In genomic region chr10:77455251-77456010, GRCm38 (mm10) we compare ENCODE assay signal across 15 mouse cellular contexts. TPM values are rescaled to one million over a fixed set of nuclear protein-coding genes. Genes with fewer than 3 reads are reported as not detected.
DNase-seq lines count a peak whose midpoint lies in the region; ATAC-seq and TF ChIP-seq lines count a peak whose summit lies in the region.
"Had no signal": no experiment of that assay in that cellular context is flagged by ENCODE, and none has a peak within 500 bp of the region (broad histone marks: within the 10 kb centered on the region; RNA-seq: fewer than 3 reads in every experiment).

No protein-coding gene starts in this region.

- H3K9ac ChIP-seq in lung, embryonic 14.5 days, result no peak overlapping the region
- no peak overlapping the region for H3K9ac ChIP-seq in lung, embryonic 16.5 days (ENCODE audit: low read length)
- H3K9ac ChIP-seq: embryonic facial prominence, embryonic 15.5 days; liver, embryonic 13.5 days; neural tube, embryonic 13.5 days had no signal

- DNase-seq in adrenal gland, postnatal 14 days, result peak; percentile 44
- DNase-seq in adrenal gland, adult 18-20 months (ENCODE audit: low spot score in 2 of 2), result no peak
- peak; percentile 57 for DNase-seq in lung, embryonic 14.5 days
- no peak for DNase-seq in lung, adult 2 months
- DNase-seq in urinary bladder, postnatal 4 days (ENCODE audit: low spot score in 2 of 2), result no peak
- DNase-seq in frontal cortex, postnatal 14 days (ENCODE audit: low spot score in 2 of 2), result no peak
- DNase-seq: kidney, adult 9 months; layer of hippocampus, postnatal 36 days; liver, embryonic 13.5 days; thymus, postnatal 14 days had no signal

- H3K36me3 ChIP-seq in lung, embryonic 14.5 days (ENCODE audit: insufficient read depth), result no peaks in the 10 kb centered on the region
- H3K36me3 ChIP-seq in lung, embryonic 16.5 days (ENCODE audit: control insufficient read depth, insufficient read depth, low read length), result no peaks in the 10 kb centered on the region
- H3K36me3 ChIP-seq: embryonic facial prominence, embryonic 15.5 days; liver, embryonic 13.5 days; neural tube, embryonic 13.5 days had no signal

- H3K27ac ChIP-seq in lung, embryonic 14.5 days (ENCODE audit: low read depth), result peak overlapping the region; percentile 46; the same call in 1 of the 2 replicates
- peak overlapping the region; percentile 81 for H3K27ac ChIP-seq in lung, embryonic 16.5 days (ENCODE audit: low read length)
- H3K27ac ChIP-seq: embryonic facial prominence, embryonic 15.5 days; liver, embryonic 13.5 days; neural tube, embryonic 13.5 days had no signal

- peaks cover 5% of the 10 kb centered on the region; the same call in 1 of the 2 replicates for H3K4me1 ChIP-seq in lung, embryonic 14.5 days (ENCODE audit: insufficient read depth)
- no peaks in the 10 kb centered on the region for H3K4me1 ChIP-seq in lung, adult 2 months (ENCODE audit: control insufficient read depth, insufficient read depth, low read length)
- peaks cover 15% of the 10 kb centered on the region for H3K4me1 ChIP-seq in lung, embryonic 16.5 days (replicated peaks; ENCODE audit: control insufficient read depth, insufficient read depth, low read length)
- H3K4me1 ChIP-seq: liver, embryonic 13.5 days; neural tube, embryonic 13.5 days had no signal

- no peak for TF ChIP-seq CTCF in lung, embryonic 14.5 days (IDR thresholded peaks at IDR 0.05; ENCODE audit: low read depth)
- TF ChIP-seq CTCF in lung, adult 2 months (IDR thresholded peaks at IDR 0.05; ENCODE audit: insufficient read depth, low read length), result no peak

- H3K9me3 ChIP-seq in lung, embryonic 14.5 days (ENCODE audit: low read depth, low read length), result no peaks in the 10 kb centered on the region
- no peaks in the 10 kb centered on the region for H3K9me3 ChIP-seq in lung, embryonic 16.5 days (ENCODE audit: control insufficient read depth, low read length)
- H3K9me3 ChIP-seq: liver, embryonic 13.5 days had no signal

- no peaks in the 10 kb centered on the region for H3K27me3 ChIP-seq in lung, embryonic 14.5 days (ENCODE audit: insufficient read depth, low read length)
- H3K27me3 ChIP-seq in lung, embryonic 16.5 days (ENCODE audit: control insufficient read depth, insufficient read depth, low read depth, low read length), result no peaks in the 10 kb centered on the region
- H3K27me3 ChIP-seq: embryonic facial prominence, embryonic 15.5 days; neural tube, embryonic 13.5 days had no signal

- 64% methylated on average over 14 of the region's 14 CpGs for WGBS in lung, embryonic 14.5 days
- WGBS in lung, adult 2 months, result 58% methylated on average over 14 of the region's 14 CpGs
- WGBS in lung, embryonic 16.5 days, result 56% methylated on average over 14 of the region's 14 CpGs

- ATAC-seq in lung, embryonic 14.5 days (ENCODE audit: insufficient read depth), result peak; percentile 45; the same call in 1 of the 2 replicates
- ATAC-seq in lung, embryonic 16.5 days (ENCODE audit: low read depth), result peak; percentile 82
- no peak for ATAC-seq in activated CD4-positive, CD25-positive, alpha-beta regulatory T cell, adult 4 months

- no peak overlapping the region for H3K4me3 ChIP-seq in lung, embryonic 14.5 days (ENCODE audit: low read depth, low read length)
- no peak overlapping the region for H3K4me3 ChIP-seq in lung, adult 2 months (replicated peaks; ENCODE audit: extremely low read depth, low read depth, low read length)
- H3K4me3 ChIP-seq in lung, embryonic 16.5 days (ENCODE audit: low read length), result no peak overlapping the region
- H3K4me3 ChIP-seq: embryonic facial prominence, embryonic 15.5 days; liver, embryonic 13.5 days; megakaryocyte, embryonic 14.5 days; neural tube, embryonic 13.5 days had no signal

- H3K4me2 ChIP-seq in lung, embryonic 14.5 days, result no peak overlapping the region
- H3K4me2 ChIP-seq in lung, embryonic 16.5 days (ENCODE audit: low read depth, low read length), result no peak overlapping the region
- H3K4me2 ChIP-seq: embryonic facial prominence, embryonic 15.5 days; liver, embryonic 13.5 days; neural tube, embryonic 13.5 days had no signal

- TF ChIP-seq POLR2A in lung, adult 2 months (IDR thresholded peaks at IDR 0.05; ENCODE audit: borderline replicate concordance, extremely low read depth, low read depth, low read length), result no peak

RNA-seq across cellular contexts. Expression of gene Adarb1, which starts 37.4 kb away (rescaled TPM):
- 21.9 and 28.4 TPM in 2 replicates for total RNA-seq in adrenal gland, postnatal 14 days (2021)
- 100 to 1,000 TPM in 1 of 2 experiments, 10 to 100 TPM in 1; 31.3 to 113 TPM for total RNA-seq in adrenal gland, adult 18-20 months (2021)
- polyA plus RNA-seq in lung, embryonic 14.5 days (2014; fragmentation: Nextera tagmentation; extraction: Ambion mirVana), result 38.9 and 49.1 TPM in 2 replicates
- polyA plus RNA-seq in lung, adult 2 months (2012; rRNA removed), result 29.9 and 35.0 TPM in 2 replicates
- polyA plus RNA-seq in lung, embryonic 16.5 days (2015; fragmentation: Nextera tagmentation; extraction: Ambion mirVana), result 34.1 and 36.6 TPM in 2 replicates
- 1 to 10 TPM in 1 of 2 experiments, under 1 TPM in 1; 0.71 to 1.0 TPM for polyA plus RNA-seq in activated CD4-positive, CD25-positive, alpha-beta regulatory T cell, adult 4 months (2017; shearing (Covaris generic))

Comparison
In these comparisons a context has a peak if more than half of its experiments do, and no peak if none do; other contexts are left out.
1. DNase-seq: peak in adrenal gland, postnatal 14 days (single experiment) and lung, embryonic 14.5 days (single experiment); none in adrenal gland, adult 18-20 months (0 of 2), lung, adult 2 months (single experiment), urinary bladder, postnatal 4 days (0 of 2) and frontal cortex, postnatal 14 days (0 of 2).
2. RNA of gene Adarb1, which starts 37.4 kb away (polyA plus RNA-seq): 38.9 to 49.1 TPM in lung, embryonic 14.5 days, 34.1 to 36.6 TPM in lung, embryonic 16.5 days and 29.9 to 35.0 TPM in lung, adult 2 months; 0.71 to 1.0 TPM in activated CD4-positive, CD25-positive, alpha-beta regulatory T cell, adult 4 months; every median in the first group is over 10 times any median in the second.